Mouse (Mus musculus) forebrain, embryonic 13.5 days (tissue): ENCODE measurements around the gene Ntf5. TPM values are rescaled to one million over a fixed set of nuclear protein-coding genes. Genes with fewer than 3 reads are reported as not detected.
"Not testable (repeated sequence)": the region's sequence is repeated elsewhere in the genome, so short reads cannot be mapped to it uniquely, and the experiment has no call there.

ENCODE experiments used
- ATAC-seq: fragments of 200-750 bp; cut with Nextera tagmentation; 2 replicates; pipeline ENCODE4 v1.8.0; 2017
- H3K27ac ChIP-seq: fragments of 300-500 bp; sonication (generic); 2 replicates; pipeline ENCODE4 v1.5.1; 2015; ENCODE audit warnings: inconsistent platforms, mild to moderate bottlenecking, moderate library complexity
- H3K27me3 ChIP-seq: fragments of 300-500 bp; sonication (generic); 2 replicates; pipeline ENCODE4 v1.6.1; 2015; ENCODE audit warnings: mild to moderate bottlenecking, inconsistent platforms
- H3K36me3 ChIP-seq: fragments of 300-500 bp; sonication (generic); 2 replicates; pipeline ENCODE4 v1.6.1; 2015; ENCODE audit warnings: mild to moderate bottlenecking, inconsistent platforms; ENCODE audit not compliant: poor library complexity, severe bottlenecking
- H3K4me1 ChIP-seq: fragments of 300-500 bp; sonication (generic); 2 replicates; pipeline ENCODE4 v1.6.1; 2015; ENCODE audit warnings: inconsistent platforms
- H3K4me2 ChIP-seq: fragments of 300-500 bp; sonication (generic); 2 replicates; pipeline ENCODE4 v1.6.1; 2015; ENCODE audit warnings: inconsistent platforms, mild to moderate bottlenecking, moderate library complexity
- H3K4me3 ChIP-seq: fragments of 300-500 bp; sonication (generic); 2 replicates; pipeline ENCODE4 v1.5.1; 2015; ENCODE audit warnings: mild to moderate bottlenecking, inconsistent platforms
- H3K9ac ChIP-seq: fragments of 300-500 bp; sonication (generic); 2 replicates; pipeline ENCODE4 v1.6.1; 2015; ENCODE audit warnings: mild to moderate bottlenecking, inconsistent platforms
- H3K9me3 ChIP-seq: fragments of 300-500 bp; sonication (generic); replicated peaks from 2 replicates; pipeline ENCODE4 v1.6.1; 2016; ENCODE audit warnings: inconsistent platforms
- whole genome bisulfite sequencing: fragments of 180-500 bp; shearing (Covaris S2); methylation state at CpG from one replicate; pipeline ENCODE4 v1.1.7; 2015; 5-methylcytosine and 5-hydroxymethylcytosine counted together
- polyA plus RNA-seq: library from polyadenylated mRNA; unstranded; fragments of >200 nt; fragmentation: Nextera tagmentation; extraction: Ambion mirVana; gene quantifications from 2 replicates; pipeline ENCODE4 v1.2.1, GENCODE M21; 2015

Ntf5 gene
- polyA plus RNA-seq, 1 experiment from 2014 or later = not detected

DNA sequence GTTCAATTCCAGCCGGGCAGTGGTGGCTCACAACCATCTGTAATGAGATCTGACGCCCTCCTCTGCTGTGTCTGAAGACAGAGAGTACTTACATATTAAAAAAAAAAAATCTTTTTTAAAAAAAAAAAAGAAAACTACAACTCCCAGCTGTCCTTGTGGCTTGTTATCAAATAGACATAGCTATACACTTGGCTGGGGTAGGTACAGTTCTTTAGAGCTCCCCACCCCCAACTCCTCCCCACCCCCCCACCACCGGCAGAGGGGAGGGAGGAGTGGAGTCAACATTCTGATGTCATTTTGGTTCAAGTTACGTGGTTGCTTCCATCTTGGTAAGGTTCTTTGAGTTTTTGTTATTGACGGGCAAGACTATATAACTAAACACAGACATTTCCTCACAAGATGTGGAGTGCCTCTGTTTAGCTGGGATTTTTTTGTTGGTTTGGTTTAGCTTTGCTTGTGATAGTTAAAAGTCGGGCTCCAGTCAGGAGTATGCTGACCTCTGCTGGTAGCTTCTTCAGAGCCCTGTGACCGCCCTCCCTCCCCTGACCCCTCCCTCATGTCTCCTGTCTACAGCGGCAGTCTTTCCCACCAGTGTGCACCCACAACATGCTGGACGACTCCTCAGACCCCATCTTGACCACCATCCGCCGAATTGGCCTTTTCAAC lies 34.0 kb downstream of the Ntf5 start:
- no peaks in the 10 kb centered on the region for H3K9me3 ChIP-seq
- no peaks in the 10 kb centered on the region for H3K27me3 ChIP-seq
- 44% methylated on average over 11 of the region's 11 CpGs for WGBS
- H3K27ac ChIP-seq = no peak overlapping the region
- H3K9ac ChIP-seq = no peak overlapping the region
- no peak overlapping the region for H3K4me3 ChIP-seq
- no peak overlapping the region for H3K4me2 ChIP-seq
- peaks cover 57% of the 10 kb centered on the region for H3K36me3 ChIP-seq
- no peaks in the 10 kb centered on the region for H3K4me1 ChIP-seq
- no peak for ATAC-seq

- 90% methylated on average over 1 of the region's 1 CpGs for WGBS
- H3K9ac ChIP-seq = no peak overlapping the region
Observed at GRCm38 (mm10) chr7:45449974-45450373, 36.5 kb downstream of the Ntf5 start.

GRCm38 (mm10) chr7:45451344-45451982 lies 38.0 kb downstream of the Ntf5 start:
- peaks cover 59% of the 10 kb centered on the region for H3K36me3 ChIP-seq
- H3K4me1 ChIP-seq = peaks cover 4% of the 10 kb centered on the region; the same call in 1 of the 2 replicates
- H3K4me3 ChIP-seq = no peak overlapping the region
- ATAC-seq = peak; percentile 74
- H3K9me3 ChIP-seq = no peaks in the 10 kb centered on the region
- WGBS = 54% methylated on average over 23 of the region's 23 CpGs
- no peak overlapping the region for H3K4me2 ChIP-seq
- no peak overlapping the region for H3K27ac ChIP-seq
- peak overlapping the region; percentile 23; the same call in 1 of the 2 replicates for H3K9ac ChIP-seq
- no peaks in the 10 kb centered on the region for H3K27me3 ChIP-seq

More at GRCm38 (mm10) chr7:45449974-45450373, 36.5 kb downstream of the Ntf5 start:
- Histone ChIP-seq H3K9me3 (no peaks in the 10 kb centered on the region), H3K4me3 (no peak overlapping the region), H3K4me2 (no peak overlapping the region), H3K27me3 (no peaks in the 10 kb centered on the region), H3K27ac (no peak overlapping the region), H3K4me1 (no peaks in the 10 kb centered on the region), H3K36me3 (peaks cover 51% of the 10 kb centered on the region)
- ATAC-seq = no peak

DNA sequence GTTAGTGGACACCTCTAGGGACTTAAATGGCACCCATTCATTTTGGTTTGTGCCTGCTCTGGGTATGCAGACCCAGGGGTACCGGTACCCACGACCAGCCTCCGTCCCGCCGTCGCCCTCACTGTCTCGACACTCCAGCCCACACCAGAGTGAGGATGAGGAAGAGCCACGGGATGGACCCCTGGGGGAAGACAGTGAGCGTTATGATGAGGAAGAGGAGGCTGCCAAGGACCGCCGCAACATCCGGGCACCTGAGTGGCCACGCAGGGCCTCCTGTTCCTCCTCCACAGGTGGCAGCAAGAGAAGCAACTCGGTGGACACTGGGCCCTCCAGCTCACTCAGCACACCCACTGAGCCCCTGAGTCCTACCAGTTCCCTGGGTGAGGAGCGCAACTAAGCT lies 41.5 kb downstream of the Ntf5 start:
- Histone ChIP-seq H3K4me2 (no peak overlapping the region), H3K4me1 (peaks cover 25% of the 10 kb centered on the region), H3K9me3 (no peaks in the 10 kb centered on the region), H3K4me3 (no peak overlapping the region), H3K36me3 (peaks cover 63% of the 10 kb centered on the region), H3K9ac (no peak overlapping the region), H3K27ac (no peak overlapping the region), H3K27me3 (no peaks in the 10 kb centered on the region)
- no peak for ATAC-seq
- WGBS = 93% methylated on average over 15 of the region's 15 CpGs

DNA sequence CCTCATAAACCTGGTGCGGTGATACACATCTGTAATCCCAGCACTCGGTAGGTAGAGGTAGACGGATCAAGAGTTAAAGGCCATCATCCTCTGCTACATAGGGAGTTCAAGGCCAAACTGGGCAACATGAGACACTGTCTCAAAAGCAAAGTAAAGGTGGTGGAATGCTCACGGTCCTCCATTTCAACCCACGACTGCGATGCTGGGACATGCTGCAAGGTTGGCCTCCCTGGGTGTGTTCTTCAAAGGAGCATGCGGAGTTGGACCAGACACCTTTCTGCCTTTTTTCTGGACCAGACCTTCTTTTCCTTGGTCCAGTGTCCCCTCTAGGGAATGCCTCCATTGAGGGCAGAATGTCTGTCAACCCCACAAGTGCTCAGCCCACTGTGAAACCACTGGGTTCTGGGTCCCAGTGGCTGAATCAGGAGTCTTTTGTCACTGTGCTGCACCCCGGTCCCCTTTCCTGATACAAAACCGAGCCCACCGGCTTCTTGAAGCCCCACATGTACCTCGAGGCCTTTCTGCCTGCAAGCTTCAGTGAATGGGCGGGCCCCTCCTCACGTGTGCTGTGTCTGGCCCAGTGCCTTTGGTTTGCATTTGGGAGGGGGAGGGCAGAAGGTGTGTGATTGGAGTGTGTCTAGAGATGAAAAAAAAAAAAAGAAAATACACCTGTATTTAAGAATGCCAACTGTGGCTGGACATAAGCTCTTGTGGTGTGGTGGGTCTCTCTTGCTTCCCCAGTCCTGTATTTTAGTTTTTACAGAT lies 42.6 kb downstream of the Ntf5 start:
- H3K9ac ChIP-seq = no peak overlapping the region
- peaks cover 61% of the 10 kb centered on the region for H3K36me3 ChIP-seq
- WGBS = 76% methylated on average over 13 of the region's 13 CpGs
- no peak overlapping the region for H3K4me3 ChIP-seq
- H3K27ac ChIP-seq = no peak overlapping the region
- peaks cover 36% of the 10 kb centered on the region for H3K4me1 ChIP-seq
- ATAC-seq = no peak
- no peaks in the 10 kb centered on the region for H3K27me3 ChIP-seq
- H3K4me2 ChIP-seq = no peak overlapping the region
- no peaks in the 10 kb centered on the region for H3K9me3 ChIP-seq

GRCm38 (mm10) chr7:45456721-45457203 lies 43.3 kb downstream of the Ntf5 start:
- WGBS = 62% methylated on average over 9 of the region's 9 CpGs
- Histone ChIP-seq H3K27me3 (no peaks in the 10 kb centered on the region), H3K4me2 (peak overlapping the region; percentile 67), H3K9ac (peak overlapping the region; percentile 96), H3K27ac (peak overlapping the region; percentile 31), H3K36me3 (peaks cover 63% of the 10 kb centered on the region), H3K9me3 (no peaks in the 10 kb centered on the region), H3K4me3 (peak overlapping the region; percentile 92), H3K4me1 (peaks cover 37% of the 10 kb centered on the region)
- no peak for ATAC-seq

DNA sequence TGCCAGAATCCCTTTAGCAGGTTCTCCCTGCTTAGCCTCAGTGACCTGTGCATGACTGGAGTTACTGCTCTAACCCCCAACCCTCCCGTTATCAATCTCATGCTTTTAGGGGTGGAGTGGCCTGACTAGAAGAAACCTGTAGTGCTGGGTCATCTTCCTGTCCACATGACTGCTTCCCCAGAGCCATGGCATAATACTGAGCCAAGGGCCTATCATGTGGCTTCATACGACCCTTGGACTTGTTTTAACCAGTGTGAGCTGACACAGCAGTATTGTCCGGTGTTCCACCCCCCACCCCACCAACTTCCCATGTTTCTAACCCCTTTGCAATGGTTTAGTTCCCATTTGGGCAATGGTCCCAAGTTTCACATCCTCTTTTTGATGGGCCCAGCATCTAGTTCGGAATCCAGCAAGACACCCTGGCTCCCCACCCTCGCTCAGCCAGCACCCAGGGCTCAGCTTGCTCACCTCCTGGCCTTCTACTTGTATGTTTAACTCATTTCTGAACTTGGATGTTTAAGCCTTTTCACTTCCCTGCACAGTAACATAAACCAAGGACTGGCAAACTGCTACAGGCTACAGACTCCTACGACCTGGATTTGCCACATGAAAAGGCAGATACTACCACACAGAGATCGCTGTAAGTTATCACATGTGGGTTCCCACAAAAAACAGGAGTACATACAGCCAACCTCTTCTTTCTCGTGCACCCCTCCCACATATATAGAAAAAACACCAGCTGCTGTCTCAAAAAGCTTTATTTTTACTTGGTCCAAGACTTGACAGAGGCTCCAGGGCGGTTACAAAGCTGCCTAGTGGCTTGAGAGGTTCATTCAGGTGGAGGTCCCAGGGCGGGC lies 43.9 kb downstream of the Ntf5 start:
- H3K36me3 ChIP-seq = peaks cover 63% of the 10 kb centered on the region
- H3K27me3 ChIP-seq = no peaks in the 10 kb centered on the region
- H3K4me1 ChIP-seq = peaks cover 37% of the 10 kb centered on the region
- peak overlapping the region; percentile 92 for H3K4me3 ChIP-seq
- H3K27ac ChIP-seq = peak overlapping the region; percentile 31
- 76% methylated on average over 9 of the region's 10 CpGs for WGBS
- H3K4me2 ChIP-seq = peak overlapping the region; percentile 67
- no peaks in the 10 kb centered on the region for H3K9me3 ChIP-seq
- H3K9ac ChIP-seq = peak overlapping the region; percentile 96
- ATAC-seq = no peak

- peak overlapping the region; percentile 96 for H3K9ac ChIP-seq
- H3K9me3 ChIP-seq = no peaks in the 10 kb centered on the region
- H3K4me3 ChIP-seq = peak overlapping the region; percentile 92
- H3K27ac ChIP-seq = peak overlapping the region; percentile 96
- H3K4me2 ChIP-seq = peak overlapping the region; percentile 67
- peaks cover 70% of the 10 kb centered on the region for H3K36me3 ChIP-seq
- under 1% methylated on average over 42 of the region's 43 CpGs for WGBS
- H3K27me3 ChIP-seq = no peaks in the 10 kb centered on the region
- peaks cover 37% of the 10 kb centered on the region for H3K4me1 ChIP-seq
- ATAC-seq = peak; percentile 78
Observed at GRCm38 (mm10) chr7:45458748-45459563, 45.5 kb downstream of the Ntf5 start.

- Histone ChIP-seq H3K4me3 (peak within 1 kb of the TSS; percentile 92), H3K4me2 (peak within 1 kb of the TSS; percentile 67), H3K27ac (peak within 1 kb of the TSS; percentile 96), H3K36me3 (peaks cover 70% of the 10 kb centered on the region), H3K4me1 (peaks cover 37% of the 10 kb centered on the region), H3K9ac (peak within 1 kb of the TSS; percentile 96)
- whole genome bisulfite sequencing = under 1% methylated on average over 30 of the region's 37 CpGs
- ATAC-seq = peak; percentile 97
- not testable (repeated sequence) for H3K9me3 ChIP-seq, H3K27me3 ChIP-seq
Observed at GRCm38 (mm10) chr7:45459564-45460140, 46.2 kb downstream of the Ntf5 start, which contains the start of gene Ftl1. Gene Ftl1, minus strand, starts transcription at chr7:45459884.

DNA sequence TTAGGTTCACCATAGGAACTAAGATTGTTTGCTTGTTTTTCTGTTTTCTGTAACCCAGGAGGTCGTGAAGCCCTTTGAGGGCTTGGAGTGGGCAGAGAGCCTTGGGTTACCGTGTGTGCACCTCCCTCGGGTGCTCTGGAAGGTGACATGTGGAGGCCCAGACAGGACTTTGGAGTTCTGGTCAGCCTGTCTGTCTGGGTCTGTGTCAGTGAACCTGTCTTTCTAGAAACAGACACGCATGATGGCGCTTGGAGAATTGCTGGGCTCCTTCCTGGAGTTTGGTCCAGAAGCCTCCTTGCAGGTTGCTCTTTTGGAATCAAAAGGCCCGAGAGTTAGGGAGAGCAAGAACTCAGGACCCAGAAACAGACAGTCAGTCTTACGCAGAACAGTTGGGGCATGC lies 46.9 kb downstream of the Ntf5 start:
- Histone ChIP-seq H3K27ac (peak overlapping the region; percentile 79), H3K4me1 (peaks cover 44% of the 10 kb centered on the region), H3K27me3 (no peaks in the 10 kb centered on the region), H3K36me3 (peaks cover 70% of the 10 kb centered on the region), H3K9me3 (no peaks in the 10 kb centered on the region), H3K9ac (peak overlapping the region; percentile 51; the same call in 1 of the 2 replicates), H3K4me2 (peak overlapping the region; percentile 59), H3K4me3 (peak overlapping the region; percentile 92)
- no peak for ATAC-seq
- 80% methylated on average over 7 of the region's 7 CpGs for WGBS
